Mouse (Mus musculus): ENCODE results near the gene Dyrk1b. TPM values are rescaled to one million over a fixed set of nuclear protein-coding genes. Genes with fewer than 3 reads are reported as not detected.
"Not testable (repeated sequence)": the region's sequence is repeated elsewhere in the genome, so short reads cannot be mapped to it uniquely, and the experiment has no call there.

The Dyrk1b gene
- 17.5 and 24.8 TPM in 2 replicates for total RNA-seq (2014; fragmentation: Nextera tagmentation)
- 7.0 and 7.3 TPM in 2 replicates for total RNA-seq (2017)
- polyA plus RNA-seq (2012), result 43.3 and 47.9 TPM in 2 replicates

DNA sequence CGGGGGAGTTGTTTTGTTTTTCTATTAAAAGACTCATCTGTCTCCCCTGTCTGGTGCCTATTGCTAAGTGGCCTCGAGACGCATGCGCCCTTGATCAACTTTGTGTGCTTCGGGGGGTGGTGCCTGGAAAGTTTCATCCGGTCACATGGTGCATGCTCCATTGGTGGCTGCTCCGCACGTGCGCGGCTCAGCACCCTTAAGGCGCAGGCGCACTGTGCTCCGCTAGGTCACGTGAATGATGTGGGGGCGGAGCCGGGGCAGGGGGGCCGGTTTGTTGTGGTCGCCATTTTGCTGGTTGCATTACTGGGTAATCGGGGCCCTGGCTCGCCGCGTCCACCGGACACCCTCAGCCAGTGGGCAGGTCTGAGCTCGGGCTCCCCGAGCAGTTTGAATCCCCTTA is at the start of gene Dyrk1b:
Gene Dyrk1b, plus strand, starts transcription at position 242 of the 400 bp plus-strand sequence.
- ATAC-seq (ENCODE audit: extremely low read depth, insufficient number of reproducible peaks, low FRiP score, poor library complexity, severe bottlenecking), result peak; percentile 74

DNA sequence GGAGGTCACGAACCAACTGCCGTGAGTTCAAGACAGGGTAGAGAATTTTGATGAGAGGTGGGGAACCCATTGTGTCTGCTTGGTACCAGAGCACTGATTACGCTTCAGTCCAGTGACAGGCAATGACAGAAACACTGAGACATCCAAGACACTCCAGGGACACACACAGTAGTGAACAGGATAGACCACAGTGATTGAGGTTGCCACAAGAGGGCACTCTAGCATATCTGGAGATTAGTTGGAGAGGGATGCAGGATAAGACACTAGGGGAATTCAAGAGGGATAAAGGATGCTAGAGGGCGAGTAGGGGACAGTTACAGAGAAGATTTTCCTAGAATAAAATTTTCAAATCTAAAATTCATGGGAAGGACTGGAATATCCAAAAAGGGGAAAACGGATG is 41.7 kb upstream of the Dyrk1b start:
- H3K4me3 ChIP-seq (ENCODE audit: low read depth, low read length), result no peak overlapping the region
- ATAC-seq (ENCODE audit: extremely low read depth, insufficient number of reproducible peaks, low FRiP score, poor library complexity, severe bottlenecking), result no peak

More for the DNA sequence above, at the start of gene Dyrk1b:
- peak within 1 kb of the TSS; percentile 84 for H3K4me3 ChIP-seq (ENCODE audit: low read depth, low read length)
- no peaks in the 10 kb centered on the region for H3K9me3 ChIP-seq (replicated peaks)
- H3K36me3 ChIP-seq (replicated peaks), result peaks cover 95% of the 10 kb centered on the region
- H3K4me1 ChIP-seq (ENCODE audit: insufficient read depth, low read depth, low read length), result peaks cover 47% of the 10 kb centered on the region
- H3K27me3 ChIP-seq (ENCODE audit: insufficient read depth, low read length), result no peaks in the 10 kb centered on the region
- no peak for TF ChIP-seq POLR2AphosphoS5 (IDR thresholded peaks at IDR 0.05; ENCODE audit: insufficient replicate concordance, low read depth, low read length)
- peak; percentile 89 for DNase-seq (ENCODE audit: low spot score)

GRCm38 (mm10) chr7:28148263-28148662 is 31.0 kb upstream of the Dyrk1b start:
- peaks cover 23% of the 10 kb centered on the region for H3K27me3 ChIP-seq (ENCODE audit: insufficient read depth, low read length)
- H3K4me3 ChIP-seq (ENCODE audit: low read depth, low read length), result no peak overlapping the region
- no peaks in the 10 kb centered on the region for H3K36me3 ChIP-seq (replicated peaks)
- ATAC-seq (ENCODE audit: extremely low read depth, insufficient number of reproducible peaks, low FRiP score, poor library complexity, severe bottlenecking) (no peak), DNase-seq (ENCODE audit: low spot score) (peak; percentile 43)
- peaks cover 8% of the 10 kb centered on the region for H3K9me3 ChIP-seq (replicated peaks)
- peaks cover 6% of the 10 kb centered on the region; the same call in 1 of the 2 replicates for H3K4me1 ChIP-seq (ENCODE audit: insufficient read depth, low read depth, low read length)
- TF ChIP-seq CTCF (IDR thresholded peaks at IDR 0.05; ENCODE audit: low read depth, low read length) (peak; percentile 69), TAL1 (conservative IDR thresholded peaks at IDR 0.05; ENCODE audit: low read depth, low read length) (no peak)

More for the DNA sequence above, 41.7 kb upstream of the Dyrk1b start:
- DNase-seq (ENCODE audit: low spot score), result peak; percentile 46
- TF ChIP-seq POLR2AphosphoS5 (IDR thresholded peaks at IDR 0.05; ENCODE audit: insufficient replicate concordance, low read depth, low read length) (no peak), GATA2 (IDR thresholded peaks at IDR 0.05; ENCODE audit: borderline replicate concordance, low read depth, low read length) (no peak), CTCF (IDR thresholded peaks at IDR 0.05; ENCODE audit: low read depth, low read length) (0 out of 2 replicates have a peak, but pooled peaks have one; percentile 34), TAL1 (conservative IDR thresholded peaks at IDR 0.05; ENCODE audit: low read depth, low read length) (no peak)
- no peaks in the 10 kb centered on the region for H3K36me3 ChIP-seq (replicated peaks)
- H3K27me3 ChIP-seq (ENCODE audit: insufficient read depth, low read length), result peaks cover 10% of the 10 kb centered on the region; the same call in 1 of the 2 replicates
- no peaks in the 10 kb centered on the region for H3K9me3 ChIP-seq (replicated peaks)
- H3K4me1 ChIP-seq (ENCODE audit: insufficient read depth, low read depth, low read length), result no peaks in the 10 kb centered on the region

DNA sequence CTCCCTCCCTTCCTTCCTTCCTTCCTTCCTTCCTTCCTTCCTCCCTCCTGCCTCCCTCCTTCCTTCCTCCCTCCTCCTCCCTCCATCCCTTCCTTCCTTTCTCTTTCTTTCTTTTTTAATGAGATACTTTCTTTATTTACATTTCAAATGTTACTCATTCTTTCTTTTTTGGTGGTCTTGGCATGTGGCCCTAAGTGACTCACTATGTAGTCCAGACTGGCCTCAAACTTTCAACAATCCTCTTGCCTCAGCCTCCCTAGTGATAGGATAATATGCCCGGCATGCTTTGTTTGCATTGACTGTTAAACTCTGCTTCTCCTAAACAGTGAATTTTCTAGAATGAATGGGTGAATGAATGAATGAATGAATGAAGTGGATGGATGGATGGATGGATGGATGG is 29.4 kb upstream of the Dyrk1b start:
- H3K9me3 ChIP-seq (replicated peaks), result no peaks in the 10 kb centered on the region
- DNase-seq (ENCODE audit: low spot score), result no peak
- no peak for ATAC-seq (ENCODE audit: extremely low read depth, insufficient number of reproducible peaks, low FRiP score, poor library complexity, severe bottlenecking)
- TF ChIP-seq CTCF (IDR thresholded peaks at IDR 0.05; ENCODE audit: low read depth, low read length), result no peak
- TF ChIP-seq POLR2AphosphoS5 (IDR thresholded peaks at IDR 0.05; ENCODE audit: insufficient replicate concordance, low read depth, low read length), result no peak
- TF ChIP-seq GATA2 (IDR thresholded peaks at IDR 0.05; ENCODE audit: borderline replicate concordance, low read depth, low read length), result no peak
- TF ChIP-seq GATA1 (IDR thresholded peaks at IDR 0.05; ENCODE audit: borderline replicate concordance, low read length), result no peak
- TF ChIP-seq TAL1 (conservative IDR thresholded peaks at IDR 0.05; ENCODE audit: low read depth, low read length), result no peak
- peaks cover 26% of the 10 kb centered on the region for H3K27me3 ChIP-seq (ENCODE audit: insufficient read depth, low read length)
- H3K4me1 ChIP-seq (ENCODE audit: insufficient read depth, low read depth, low read length), result peaks cover 6% of the 10 kb centered on the region; the same call in 1 of the 2 replicates
- H3K4me3 ChIP-seq (ENCODE audit: low read depth, low read length), result no peak overlapping the region
- no peaks in the 10 kb centered on the region for H3K36me3 ChIP-seq (replicated peaks)

GRCm38 (mm10) chr7:28151584-28152221 is 27.6 kb upstream of the Dyrk1b start:
- Histone ChIP-seq H3K27me3 (ENCODE audit: insufficient read depth, low read length) (peaks cover 24% of the 10 kb centered on the region), H3K4me1 (ENCODE audit: insufficient read depth, low read depth, low read length) (peaks cover 3% of the 10 kb centered on the region; the same call in 1 of the 2 replicates), H3K9me3 (replicated peaks) (no peaks in the 10 kb centered on the region), H3K4me3 (ENCODE audit: low read depth, low read length) (no peak overlapping the region), H3K36me3 (replicated peaks) (no peaks in the 10 kb centered on the region)
- TF ChIP-seq POLR2AphosphoS5 (IDR thresholded peaks at IDR 0.05; ENCODE audit: insufficient replicate concordance, low read depth, low read length) (no peak), GATA1 (IDR thresholded peaks at IDR 0.05; ENCODE audit: borderline replicate concordance, low read length) (no peak), TAL1 (conservative IDR thresholded peaks at IDR 0.05; ENCODE audit: low read depth, low read length) (no peak), GATA2 (IDR thresholded peaks at IDR 0.05; ENCODE audit: borderline replicate concordance, low read depth, low read length) (no peak), CTCF (IDR thresholded peaks at IDR 0.05; ENCODE audit: low read depth, low read length) (no peak)
- no peak for ATAC-seq (ENCODE audit: extremely low read depth, insufficient number of reproducible peaks, low FRiP score, poor library complexity, severe bottlenecking)
- no peak for DNase-seq (ENCODE audit: low spot score)

DNA sequence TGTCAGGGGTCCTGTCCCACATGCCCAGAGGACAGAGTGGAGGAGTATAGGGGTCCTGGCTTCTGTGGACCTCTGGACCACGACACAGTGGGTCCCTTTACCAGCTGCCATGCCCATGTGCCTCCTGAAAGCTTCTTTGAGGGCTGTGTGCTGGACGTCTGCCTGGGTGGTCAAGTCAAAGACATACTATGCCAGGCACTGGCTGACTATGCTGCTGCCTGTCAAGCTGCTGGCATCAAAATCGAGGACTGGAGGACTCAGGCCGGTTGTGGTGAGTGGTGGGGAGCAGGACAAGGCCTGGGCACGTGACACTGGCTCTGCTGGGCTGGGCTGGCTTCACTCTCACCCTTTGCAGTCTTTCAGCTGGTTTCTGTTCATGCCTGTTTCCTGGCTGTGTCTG is 25.7 kb upstream of the Dyrk1b start:
- not testable (repeated sequence) for DNase-seq (ENCODE audit: low spot score)

DNA sequence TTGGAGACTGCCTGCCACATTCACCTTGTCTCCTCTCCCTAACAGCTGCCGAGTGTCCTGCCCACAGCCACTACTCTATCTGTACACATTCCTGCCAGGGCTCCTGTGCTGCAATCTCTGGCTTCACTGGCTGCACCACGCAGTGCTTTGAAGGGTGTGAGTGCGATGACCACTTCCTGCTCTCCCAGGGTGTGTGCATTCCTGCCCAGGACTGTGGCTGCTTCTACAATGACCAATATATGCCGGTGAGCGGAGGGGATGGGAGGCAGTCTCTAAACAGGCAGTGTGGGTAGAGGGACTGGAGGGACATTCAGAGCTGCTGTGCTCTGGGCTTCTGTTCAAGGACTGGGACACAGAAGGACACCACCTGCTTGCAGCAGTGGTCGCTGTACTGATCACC is 20.0 kb upstream of the Dyrk1b start:
- ATAC-seq (ENCODE audit: extremely low read depth, insufficient number of reproducible peaks, low FRiP score, poor library complexity, severe bottlenecking), result no peak
- no peak overlapping the region for H3K4me3 ChIP-seq (ENCODE audit: low read depth, low read length)
- H3K27me3 ChIP-seq (ENCODE audit: insufficient read depth, low read length), result peaks cover 29% of the 10 kb centered on the region
- TF ChIP-seq POLR2AphosphoS5 (IDR thresholded peaks at IDR 0.05; ENCODE audit: insufficient replicate concordance, low read depth, low read length) (no peak), CTCF (IDR thresholded peaks at IDR 0.05; ENCODE audit: low read depth, low read length) (no peak), GATA2 (IDR thresholded peaks at IDR 0.05; ENCODE audit: borderline replicate concordance, low read depth, low read length) (no peak), GATA1 (IDR thresholded peaks at IDR 0.05; ENCODE audit: borderline replicate concordance, low read length) (no peak), TAL1 (conservative IDR thresholded peaks at IDR 0.05; ENCODE audit: low read depth, low read length) (no peak)
- no peak for DNase-seq (ENCODE audit: low spot score)
- no peaks in the 10 kb centered on the region for H3K9me3 ChIP-seq (replicated peaks)
- H3K4me1 ChIP-seq (ENCODE audit: insufficient read depth, low read depth, low read length), result no peaks in the 10 kb centered on the region
- no peaks in the 10 kb centered on the region for H3K36me3 ChIP-seq (replicated peaks)

More for the DNA sequence above, 25.7 kb upstream of the Dyrk1b start:
- H3K9me3 ChIP-seq (replicated peaks); H3K36me3 ChIP-seq (replicated peaks); H3K4me3 ChIP-seq (ENCODE audit: low read depth, low read length); ATAC-seq (ENCODE audit: extremely low read depth, insufficient number of reproducible peaks, low FRiP score, poor library complexity, severe bottlenecking); H3K4me1 ChIP-seq (ENCODE audit: insufficient read depth, low read depth, low read length): not testable (repeated sequence)
- peaks cover 22% of the 10 kb centered on the region for H3K27me3 ChIP-seq (ENCODE audit: insufficient read depth, low read length)
